Mouse (Mus musculus): ENCODE data around the gene Tmem116.

DNA sequence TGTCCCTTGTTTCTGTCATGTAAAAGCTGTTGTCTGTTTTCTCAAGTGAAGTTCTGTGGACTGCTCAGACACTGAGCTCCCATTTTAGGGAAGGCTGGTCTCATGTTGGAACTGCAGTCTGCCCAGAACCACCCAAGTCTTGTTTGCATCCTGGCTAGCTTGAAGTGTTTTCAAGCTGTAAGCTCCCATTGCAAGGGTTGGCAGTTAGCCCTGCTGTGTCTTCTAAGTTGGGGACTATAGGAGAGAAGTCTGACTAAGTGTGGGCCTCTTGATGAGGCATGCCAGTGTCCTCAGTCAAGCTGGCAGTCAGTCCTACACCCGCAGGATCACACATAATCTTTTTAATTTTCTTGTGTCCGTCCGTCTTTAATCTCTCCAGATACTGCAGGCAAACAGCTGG, 22.7 kb upstream of the Tmem116 start:
- TF ChIP-seq RCOR1 (conservative IDR thresholded peaks at IDR 0.05; ENCODE audit: low read depth, low read length) (no peak), CTCF (conservative IDR thresholded peaks at IDR 0.05 in 1 of 2, IDR thresholded peaks at IDR 0.05 in 1 of 2; ENCODE audit: low read depth in 2 of 2, low read length in 2 of 2) (no peak), POLR2A (IDR thresholded peaks at IDR 0.05; ENCODE audit: low read depth, low read length) (no peak), EP300 (IDR thresholded peaks at IDR 0.05; ENCODE audit: low read length) (no peak), NELFE (IDR thresholded peaks at IDR 0.05; ENCODE audit: low read depth, low read length) (no peak), USF2 (conservative IDR thresholded peaks at IDR 0.05; ENCODE audit: low read depth, low read length) (no peak), ETS1 (conservative IDR thresholded peaks at IDR 0.05; ENCODE audit: low read depth, low read length) (no peak), ZNF384 (IDR thresholded peaks at IDR 0.05; ENCODE audit: low read depth, low read length) (no peak), SIN3A (IDR thresholded peaks at IDR 0.05; ENCODE audit: low read length) (no peak), BHLHE40 (IDR thresholded peaks at IDR 0.05; ENCODE audit: low read depth, low read length) (no peak), ZC3H11A (IDR thresholded peaks at IDR 0.05; ENCODE audit: low read depth, low read length) (no peak), SMC3 (IDR thresholded peaks at IDR 0.05; ENCODE audit: low read depth, low read length) (no peak), MAFK (IDR thresholded peaks at IDR 0.05; ENCODE audit: insufficient replicate concordance, low read length) (no peak), RAD21 (IDR thresholded peaks at IDR 0.05; ENCODE audit: low read depth, low read length) (no peak)

Measured in CH12.LX (cell line).